19 mouse cellular contexts compared by ENCODE assay signal in the genomic region with DNA sequence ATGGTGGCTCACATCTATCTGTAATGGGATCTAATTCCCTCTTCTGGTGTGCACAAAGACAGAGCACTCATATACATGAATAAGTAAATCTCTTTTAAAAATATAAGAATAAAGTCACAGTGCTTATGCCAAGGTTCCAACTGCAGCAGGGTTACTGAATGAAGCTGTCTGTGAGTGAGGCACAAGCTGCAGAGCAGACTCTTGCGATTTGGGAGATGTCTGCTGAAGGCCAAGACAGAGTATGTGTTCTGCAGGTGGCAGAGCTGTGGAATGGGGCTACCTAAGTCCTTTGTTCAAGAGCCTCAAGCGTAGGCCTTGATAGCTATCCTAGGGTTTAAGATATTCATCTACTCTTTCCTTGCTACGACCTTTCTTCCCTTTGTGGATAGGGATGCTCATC. TPM values are rescaled to one million over a fixed set of nuclear protein-coding genes. Genes with fewer than 3 reads are reported as not detected.
"Had no signal": no experiment of that assay in that cellular context is flagged by ENCODE, and none has a peak within 500 bp of the region (broad histone marks: within the 10 kb centered on the region; RNA-seq: fewer than 3 reads in every experiment).

No protein-coding gene starts in this region.

- H3K4me3 ChIP-seq: neural tube, embryonic 13.5 days; neural tube, embryonic 15.5 days; stomach, embryonic 15.5 days had no signal

- DNase-seq: retina, postnatal 1 day; right cerebral cortex, adult 18-20 months; right cerebral cortex, postnatal 14 days; right cerebral cortex, postnatal 25 days; right cerebral cortex, postnatal 4 days; spleen, adult 18-20 months; thymus, adult 18-20 months; thymus, adult 2 months; thymus, postnatal 14 days; thymus, postnatal 25 days; thymus, postnatal 36 days; thymus, postnatal 4 days had no signal

- H3K27me3 ChIP-seq: neural tube, embryonic 13.5 days; neural tube, embryonic 15.5 days; stomach, embryonic 15.5 days had no signal

- H3K9ac ChIP-seq: neural tube, embryonic 13.5 days; neural tube, embryonic 15.5 days; stomach, embryonic 15.5 days had no signal

- H3K4me2 ChIP-seq: neural tube, embryonic 13.5 days; neural tube, embryonic 15.5 days; stomach, embryonic 15.5 days had no signal

- H3K9me3 ChIP-seq: neural tube, embryonic 13.5 days; neural tube, embryonic 15.5 days; stomach, embryonic 15.5 days had no signal

- H3K27ac ChIP-seq: neural tube, embryonic 13.5 days; neural tube, embryonic 15.5 days; stomach, embryonic 15.5 days; stomach, postnatal 0 days had no signal

RNA-seq across cellular contexts. Expression of a gene that starts 23.9 kb away (rescaled TPM):
- polyA plus RNA-seq: neural tube, embryonic 13.5 days; neural tube, embryonic 14.5 days; stomach, embryonic 14.5 days; stomach, embryonic 15.5 days; stomach, embryonic 16.5 days; stomach, postnatal 0 days had no signal
